Mouse (Mus musculus): ENCODE measurements around the gene Gnaq.

DNA sequence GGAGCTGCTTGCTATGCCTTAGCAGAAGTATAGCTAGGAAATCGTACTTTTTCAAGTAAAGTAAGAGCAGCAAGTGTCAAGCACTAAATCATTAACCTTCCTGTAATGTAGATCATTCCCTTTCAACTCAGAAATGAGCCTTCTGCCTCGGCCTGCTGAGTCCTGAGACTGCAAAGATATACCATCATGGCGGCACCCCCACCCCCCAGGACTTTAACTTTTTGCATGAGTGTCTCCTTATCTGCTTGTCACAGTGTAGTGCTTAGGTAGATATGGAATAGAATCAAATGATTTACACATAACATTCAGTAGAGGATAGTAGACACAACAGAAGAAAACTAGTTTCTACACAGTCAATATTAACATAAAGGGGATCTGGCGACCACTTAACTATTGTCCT, 167.8 kb downstream of the Gnaq start:
- TF ChIP-seq CTCF (IDR thresholded peaks at IDR 0.05; ENCODE audit: low read depth) = no peak
- TF ChIP-seq EP300 (IDR thresholded peaks at IDR 0.05; ENCODE audit: low read depth) = no peak
